Mouse (Mus musculus): ENCODE results near the gene Msantd2. TPM values are rescaled to one million over a fixed set of nuclear protein-coding genes. Genes with fewer than 3 reads are reported as not detected.

Gene Msantd2
- polyA plus RNA-seq, 1 experiment from 2014 or later: 35.4 TPM

GRCm38 (mm10) chr9:37569231-37569835, 80.2 kb downstream of the Msantd2 start:
- 0 out of 2 replicates have a peak, but pooled peaks cover 11% of the 10 kb centered on the region for H3K27me3 ChIP-seq (ENCODE audit: poor library complexity, severe bottlenecking)
- DNase-seq (ENCODE audit: extremely low spot score, low spot score): no peak
- H3K4me1 ChIP-seq: peaks cover 18% of the 10 kb centered on the region
- H3K27ac ChIP-seq: no peak overlapping the region
- no peaks in the 10 kb centered on the region for H3K36me3 ChIP-seq (replicated peaks)
- H3K9me3 ChIP-seq: no peaks in the 10 kb centered on the region
- 92% methylated on average over 2 of the region's 2 CpGs for WGBS
- H3K4me3 ChIP-seq: no peak overlapping the region

DNA sequence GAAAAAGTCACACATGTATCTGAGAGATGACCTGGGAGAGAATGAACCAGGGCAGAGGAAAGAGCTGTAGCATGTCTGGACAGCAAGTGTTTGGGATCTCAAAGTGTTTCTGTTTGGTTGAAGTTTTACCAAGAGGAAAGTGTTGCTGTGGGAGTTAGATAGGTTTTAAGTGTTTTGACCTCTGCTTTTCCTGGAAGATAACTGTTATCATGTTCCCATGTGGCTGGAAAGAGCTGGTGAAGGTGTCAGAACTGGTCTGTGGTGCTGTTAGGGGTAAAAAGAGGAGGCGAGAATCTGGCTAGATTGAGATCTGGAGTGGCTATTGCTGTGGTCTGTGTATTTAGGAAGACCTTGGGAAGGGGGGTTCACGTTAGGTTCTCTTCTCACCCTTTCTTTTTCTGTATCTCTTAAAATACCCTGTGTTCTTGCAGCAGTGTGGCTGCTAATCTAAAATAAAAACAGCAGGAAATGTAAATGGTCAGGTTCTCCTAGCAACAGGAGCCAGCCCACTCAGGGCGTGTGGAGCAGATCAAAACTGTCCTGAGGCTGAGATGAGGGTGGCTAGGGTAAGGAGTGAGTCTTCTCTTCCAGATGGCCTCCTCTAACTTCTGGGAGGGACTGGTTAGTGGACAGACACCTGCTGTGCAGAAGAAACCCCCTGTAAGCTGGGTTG, 83.2 kb downstream of the Msantd2 start:
- WGBS: 73% methylated on average over 3 of the region's 3 CpGs
- H3K27ac ChIP-seq: no peak overlapping the region
- H3K4me3 ChIP-seq: no peak overlapping the region
- H3K27me3 ChIP-seq (ENCODE audit: poor library complexity, severe bottlenecking): 0 out of 2 replicates have a peak, but pooled peaks cover 2% of the 10 kb centered on the region
- no peak for DNase-seq (ENCODE audit: extremely low spot score, low spot score)
- H3K36me3 ChIP-seq (replicated peaks): no peaks in the 10 kb centered on the region
- peaks cover 24% of the 10 kb centered on the region for H3K4me1 ChIP-seq
- H3K9me3 ChIP-seq: no peaks in the 10 kb centered on the region

Other genes with a start within 250 kb of the Msantd2 start
- gene Slc37a2, start 233.6 kb upstream of the Msantd2 start, polyA plus RNA-seq (2016; fragmentation: Nextera tagmentation; extraction: Ambion mirVana): 2.2 and 2.5 TPM in 2 replicates
- gene Ccdc15, start 140.9 kb upstream of the Msantd2 start, polyA plus RNA-seq (2016; fragmentation: Nextera tagmentation; extraction: Ambion mirVana): 12.6 and 13.4 TPM in 2 replicates
- 0.07 TPM in 1 of 2 replicates, not detected in the other for gene Hepacam, start 122.0 kb upstream of the Msantd2 start, polyA plus RNA-seq (2016; fragmentation: Nextera tagmentation; extraction: Ambion mirVana)
- gene Robo4, start 87.4 kb upstream of the Msantd2 start, polyA plus RNA-seq (2016; fragmentation: Nextera tagmentation; extraction: Ambion mirVana): 4.8 and 6.8 TPM in 2 replicates
- 3.9 and 5.5 TPM in 2 replicates for gene Robo3, start 56.1 kb upstream of the Msantd2 start, polyA plus RNA-seq (2016; fragmentation: Nextera tagmentation; extraction: Ambion mirVana)
- 26.9 and 27.0 TPM in 2 replicates for gene Esam, start 38.8 kb downstream of the Msantd2 start, polyA plus RNA-seq (2016; fragmentation: Nextera tagmentation; extraction: Ambion mirVana)
- gene Vsig2, start 49.9 kb downstream of the Msantd2 start, polyA plus RNA-seq (2016; fragmentation: Nextera tagmentation; extraction: Ambion mirVana): 0.29 and 0.47 TPM in 2 replicates
- gene Nrgn, start 63.6 kb downstream of the Msantd2 start, polyA plus RNA-seq (2016; fragmentation: Nextera tagmentation; extraction: Ambion mirVana): 1.7 and 1.8 TPM in 2 replicates
- gene Siae, start 66.4 kb downstream of the Msantd2 start, polyA plus RNA-seq (2016; fragmentation: Nextera tagmentation; extraction: Ambion mirVana): 5.6 and 6.5 TPM in 2 replicates
- gene Spa17, start 124.4 kb downstream of the Msantd2 start, polyA plus RNA-seq (2016; fragmentation: Nextera tagmentation; extraction: Ambion mirVana): 14.0 and 16.3 TPM in 2 replicates
- 125 and 129 TPM in 2 replicates for gene Tbrg1, start 168.0 kb downstream of the Msantd2 start, polyA plus RNA-seq (2016; fragmentation: Nextera tagmentation; extraction: Ambion mirVana)
- gene Panx3, start 179.9 kb downstream of the Msantd2 start, polyA plus RNA-seq (2016; fragmentation: Nextera tagmentation; extraction: Ambion mirVana): not detected in 2 replicates
- not detected in 2 replicates for gene Olfr160, start 226.9 kb downstream of the Msantd2 start, polyA plus RNA-seq (2016; fragmentation: Nextera tagmentation; extraction: Ambion mirVana)

Measured in forebrain, embryonic 10.5 days (tissue).